In the genomic region with DNA sequence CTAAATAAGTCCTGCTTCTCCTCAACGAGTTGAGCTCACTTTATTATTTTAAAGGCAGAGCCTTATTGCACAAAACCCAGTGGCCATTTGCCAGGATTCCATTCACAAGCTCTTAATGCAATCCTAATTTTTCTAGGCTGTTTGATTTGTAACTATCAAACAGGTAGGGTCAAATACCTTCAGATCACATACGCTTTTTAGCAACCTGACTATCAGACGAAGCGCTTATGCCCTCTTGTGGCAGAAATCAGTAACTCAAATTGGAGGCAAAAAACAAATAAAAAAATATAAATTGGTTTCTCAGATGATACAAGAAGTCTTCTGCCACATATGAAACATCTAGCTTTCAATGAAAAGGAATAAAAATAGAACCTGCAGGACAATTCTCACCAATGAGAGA, we compare ENCODE assay signal across 12 mouse cellular contexts. TPM values are rescaled to one million over a fixed set of nuclear protein-coding genes. Genes with fewer than 3 reads are reported as not detected.
A peak's percentile ranks its signal among the peaks of the same experiment; 100 is the strongest.
DNase-seq lines count a peak whose midpoint lies in the region; ATAC-seq lines count a peak whose summit lies in the region.
"Had no signal": no experiment of that assay in that cellular context is flagged by ENCODE, and none has a peak within 500 bp of the region (broad histone marks: within the 10 kb centered on the region; RNA-seq: fewer than 3 reads in every experiment).

No protein-coding gene starts in this region.

- H3K9me3 ChIP-seq in midbrain, embryonic 11.5 days (ENCODE audit: control insufficient read depth, low read length), result no peaks in the 10 kb centered on the region
- no peaks in the 10 kb centered on the region for H3K9me3 ChIP-seq in midbrain, embryonic 10.5 days (replicated peaks)
- H3K9me3 ChIP-seq: embryonic facial prominence, embryonic 12.5 days; hindbrain, embryonic 13.5 days; megakaryocyte, embryonic 14.5 days had no signal

- H3K4me1 ChIP-seq in midbrain, embryonic 11.5 days (ENCODE audit: control insufficient read depth, insufficient read depth, low read length), result no peaks in the 10 kb centered on the region
- no peaks in the 10 kb centered on the region for H3K4me1 ChIP-seq in midbrain, embryonic 10.5 days
- H3K4me1 ChIP-seq: embryonic facial prominence, embryonic 12.5 days; hindbrain, embryonic 13.5 days had no signal

- no peak overlapping the region for H3K4me3 ChIP-seq in midbrain, embryonic 11.5 days (ENCODE audit: low read depth, low read length)
- H3K4me3 ChIP-seq in midbrain, embryonic 10.5 days, result no peak overlapping the region
- H3K4me3 ChIP-seq: embryonic facial prominence, embryonic 12.5 days; hindbrain, embryonic 13.5 days had no signal

- H3K27ac ChIP-seq in midbrain, embryonic 11.5 days (ENCODE audit: low read depth, low read length), result no peak overlapping the region
- no peak overlapping the region for H3K27ac ChIP-seq in midbrain, embryonic 10.5 days (replicated peaks)
- H3K27ac ChIP-seq: embryonic facial prominence, embryonic 12.5 days; hindbrain, embryonic 13.5 days had no signal

- no peak overlapping the region for H3K4me2 ChIP-seq in midbrain, embryonic 11.5 days
- H3K4me2 ChIP-seq: embryonic facial prominence, embryonic 12.5 days; hindbrain, embryonic 13.5 days had no signal

- no peaks in the 10 kb centered on the region for H3K27me3 ChIP-seq in midbrain, embryonic 11.5 days (ENCODE audit: control insufficient read depth, insufficient read depth, low read length)
- H3K27me3 ChIP-seq in midbrain, embryonic 10.5 days (ENCODE audit: low read depth, poor library complexity, severe bottlenecking), result no peaks in the 10 kb centered on the region
- H3K27me3 ChIP-seq: embryonic facial prominence, embryonic 12.5 days; hindbrain, embryonic 13.5 days; megakaryocyte, embryonic 14.5 days had no signal

- no peaks in the 10 kb centered on the region for H3K36me3 ChIP-seq in midbrain, embryonic 11.5 days (ENCODE audit: control insufficient read depth, insufficient read depth, low read length)
- H3K36me3 ChIP-seq in midbrain, embryonic 10.5 days, result no peaks in the 10 kb centered on the region
- H3K36me3 ChIP-seq: embryonic facial prominence, embryonic 12.5 days; hindbrain, embryonic 13.5 days had no signal

- peak; percentile 12 for DNase-seq in adrenal gland, postnatal 10 days
- no peak for DNase-seq in adrenal gland, adult 8-10 months
- peak; percentile 81 for DNase-seq in midbrain, embryonic 11.5 days (ENCODE audit: low spot score, missing footprints)
- no peak for DNase-seq in midbrain, embryonic 10.5 days (ENCODE audit: low spot score)
- DNase-seq in retina, postnatal 1 day, result peak; percentile 5
- no peak for DNase-seq in cerebellum, adult 11-12 months
- DNase-seq in urinary bladder, adult 2 months (ENCODE audit: low spot score), result no peak

- ATAC-seq in midbrain, embryonic 11.5 days (ENCODE audit: low FRiP score), result no peak
- peak; percentile 35 to 82; a peak in 3 of 4 replicates for ATAC-seq in hematopoietic stem cell, adult 5-6 weeks (replicated peaks in 1 of 2; ENCODE audit: insufficient read depth in 1 of 2, low FRiP score in 2 of 2, low TSS enrichment in 1 of 2, low read depth in 1 of 2, poor library complexity in 2 of 2, severe bottlenecking in 2 of 2)

- no peak overlapping the region for H3K9ac ChIP-seq in midbrain, embryonic 11.5 days (ENCODE audit: low read length)
- H3K9ac ChIP-seq: embryonic facial prominence, embryonic 12.5 days; hindbrain, embryonic 13.5 days had no signal

- 27% methylated on average over 4 of the region's 4 CpGs for WGBS in midbrain, embryonic 11.5 days
- WGBS in midbrain, embryonic 10.5 days, result 40% methylated on average over 4 of the region's 4 CpGs

RNA-seq across cellular contexts. Expression of gene Rhag, which starts 12.9 kb away (rescaled TPM):
- 1 to 10 TPM; 1.8 to 3.1 TPM for total RNA-seq in adrenal gland, postnatal 10 days (2021)
- total RNA-seq in adrenal gland, adult 8-10 months (2022), result not detected
- polyA plus RNA-seq in midbrain, embryonic 11.5 days (2014; fragmentation: Nextera tagmentation; extraction: Ambion mirVana), result 7.1 and 7.2 TPM in 2 replicates
- 5.6 and 5.9 TPM in 2 replicates for polyA plus RNA-seq in midbrain, embryonic 10.5 days (2016; fragmentation: Nextera tagmentation; extraction: Ambion mirVana)
- 2.2 and 8.2 TPM in 2 replicates for total RNA-seq in hematopoietic stem cell, adult 5-6 weeks (2017)
- not detected in 2 replicates for polyA plus RNA-seq in urinary bladder, adult 2 months (2012; rRNA removed)
- polyA plus RNA-seq: C2C12 had no signal

RNA-seq across cellular contexts. Expression of gene Crisp2, which starts 17.0 kb away (rescaled TPM):
- not detected for total RNA-seq in adrenal gland, postnatal 10 days (2021)
- not detected for total RNA-seq in adrenal gland, adult 8-10 months (2022)
- polyA plus RNA-seq in midbrain, embryonic 11.5 days (2014; fragmentation: Nextera tagmentation; extraction: Ambion mirVana), result not detected in 2 replicates
- polyA plus RNA-seq in midbrain, embryonic 10.5 days (2016; fragmentation: Nextera tagmentation; extraction: Ambion mirVana), result not detected in 2 replicates
- 13.6 TPM in 1 of 2 replicates, not detected in the other for total RNA-seq in hematopoietic stem cell, adult 5-6 weeks (2017)
- 0.18 TPM in 2 replicates for polyA plus RNA-seq in urinary bladder, adult 2 months (2012; rRNA removed)
- polyA plus RNA-seq: C2C12; hindbrain, embryonic 13.5 days had no signal

RNA-seq across cellular contexts. Expression of gene 9130008F23Rik, which starts 56.5 kb away (rescaled TPM):
- total RNA-seq in adrenal gland, postnatal 10 days (2021), result 1 to 10 TPM; 1.6 to 1.7 TPM
- 1 to 10 TPM in 2 of 4 experiments, under 1 TPM in 2; 0.49 to 1.4 (median 1.0) TPM for total RNA-seq in adrenal gland, adult 8-10 months (2022)
- 0.61 and 0.62 TPM in 2 replicates for polyA plus RNA-seq in midbrain, embryonic 11.5 days (2014; fragmentation: Nextera tagmentation; extraction: Ambion mirVana)
- 0.85 and 1.3 TPM in 2 replicates for polyA plus RNA-seq in midbrain, embryonic 10.5 days (2016; fragmentation: Nextera tagmentation; extraction: Ambion mirVana)
- total RNA-seq in hematopoietic stem cell, adult 5-6 weeks (2017), result 4.8 and 10.0 TPM in 2 replicates
- 19.6 and 28.5 TPM in 2 replicates for polyA plus RNA-seq in urinary bladder, adult 2 months (2012; rRNA removed)

Comparison
In these comparisons a context has a peak if more than half of its experiments do, and no peak if none do; other contexts are left out.
1. DNase-seq: peak in adrenal gland, postnatal 10 days (single experiment), midbrain, embryonic 11.5 days (single experiment) and retina, postnatal 1 day (single experiment); none in adrenal gland, adult 8-10 months (single experiment), midbrain, embryonic 10.5 days (single experiment), cerebellum, adult 11-12 months (single experiment) and urinary bladder, adult 2 months (single experiment).